Mouse (Mus musculus) adrenal gland, adult 8-10 months (tissue): ENCODE measurements around the gene Padi6. TPM values are rescaled to one million over a fixed set of nuclear protein-coding genes. Genes with fewer than 3 reads are reported as not detected.

Source experiments
- DNase-seq: peaks from one replicate; pipeline ENCODE4 v3.0.0; 2022
- total RNA-seq, 4 experiments: library from RNA; stranded (reverse); gene quantifications; 2 replicates each; pipeline ENCODE4 v1.2.4; 2022

Gene Padi6
- total RNA-seq, 4 experiments from 2014 or later, result not detected

DNA sequence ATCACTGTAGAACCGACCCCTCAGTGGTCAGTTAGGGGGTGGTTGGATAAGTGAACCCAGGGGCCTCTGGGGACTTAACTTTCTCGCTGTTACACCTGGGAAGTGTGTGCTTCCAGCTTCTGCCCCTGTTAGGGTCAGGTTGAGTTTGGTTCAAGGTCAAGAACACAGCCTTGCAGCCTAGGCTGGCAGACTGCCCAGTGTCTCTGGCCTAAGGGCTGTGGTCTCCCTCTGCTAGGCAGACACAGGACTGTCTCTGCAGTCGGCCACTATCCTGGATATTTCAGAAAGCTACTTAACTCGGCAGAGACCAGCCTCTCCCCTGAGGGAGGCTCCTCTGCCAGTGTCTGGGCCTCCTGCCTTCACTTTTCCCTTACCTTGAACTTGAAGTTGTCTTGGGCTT, 38.3 kb downstream of the Padi6 start:
- no peak for DNase-seq

DNA sequence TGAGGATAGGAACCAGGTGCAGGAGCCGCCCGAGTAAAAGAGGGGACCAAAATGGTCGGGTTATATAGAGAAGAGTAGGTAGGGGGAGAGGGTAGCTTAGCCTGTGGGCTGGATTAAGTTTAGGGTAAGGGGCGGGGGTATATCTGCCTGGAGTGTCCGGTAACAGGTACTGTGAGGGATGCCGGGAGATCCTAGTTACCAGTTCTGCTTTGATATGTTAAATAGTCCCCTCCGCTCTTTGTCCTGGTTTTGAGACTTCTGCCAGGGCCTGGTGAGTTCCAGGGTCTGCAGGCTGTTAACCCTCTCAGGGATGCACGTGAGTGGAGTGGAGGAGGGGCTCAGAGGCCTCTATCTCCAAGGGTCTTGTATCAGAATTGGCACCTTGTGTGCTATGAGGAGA, 38.8 kb downstream of the Padi6 start:
- no peak for DNase-seq

DNA sequence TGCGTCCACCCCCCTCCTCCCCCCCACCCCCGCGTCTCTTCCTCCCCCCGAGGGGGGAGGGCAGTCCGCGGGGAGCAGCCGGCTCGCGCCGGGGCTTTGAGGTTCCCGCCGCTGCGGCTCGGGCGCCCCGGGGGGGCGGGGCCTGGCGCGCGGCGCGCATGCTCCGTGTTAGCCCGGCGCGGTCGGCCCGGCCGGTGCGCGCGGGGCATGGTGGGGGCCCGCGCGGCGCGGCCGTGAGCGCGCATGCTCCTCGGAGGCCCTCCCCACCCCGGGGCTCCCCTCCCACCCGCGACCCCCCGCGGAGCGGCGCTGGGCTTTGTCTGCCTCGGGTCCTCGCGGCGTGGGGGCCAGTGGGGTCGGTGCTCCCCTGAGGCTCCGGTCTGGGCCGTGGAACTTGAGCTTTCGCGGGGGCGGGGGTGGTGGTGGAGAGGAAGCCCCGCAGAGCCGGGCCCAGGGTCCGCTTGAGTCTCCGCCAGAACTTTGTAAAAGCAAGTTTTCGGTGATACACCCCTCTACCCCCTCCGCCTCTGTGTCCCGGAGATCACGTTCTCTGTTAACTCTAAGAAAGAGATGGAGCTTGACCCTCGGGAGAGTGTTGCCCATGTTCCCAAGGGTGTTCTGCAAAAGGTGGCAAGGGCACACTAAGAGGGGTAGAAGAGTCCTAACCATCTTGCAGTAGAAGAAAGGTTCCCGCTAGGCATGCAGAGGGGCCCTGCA, 39.7 kb downstream of the Padi6 start:
- peak; percentile 71 for DNase-seq

DNA sequence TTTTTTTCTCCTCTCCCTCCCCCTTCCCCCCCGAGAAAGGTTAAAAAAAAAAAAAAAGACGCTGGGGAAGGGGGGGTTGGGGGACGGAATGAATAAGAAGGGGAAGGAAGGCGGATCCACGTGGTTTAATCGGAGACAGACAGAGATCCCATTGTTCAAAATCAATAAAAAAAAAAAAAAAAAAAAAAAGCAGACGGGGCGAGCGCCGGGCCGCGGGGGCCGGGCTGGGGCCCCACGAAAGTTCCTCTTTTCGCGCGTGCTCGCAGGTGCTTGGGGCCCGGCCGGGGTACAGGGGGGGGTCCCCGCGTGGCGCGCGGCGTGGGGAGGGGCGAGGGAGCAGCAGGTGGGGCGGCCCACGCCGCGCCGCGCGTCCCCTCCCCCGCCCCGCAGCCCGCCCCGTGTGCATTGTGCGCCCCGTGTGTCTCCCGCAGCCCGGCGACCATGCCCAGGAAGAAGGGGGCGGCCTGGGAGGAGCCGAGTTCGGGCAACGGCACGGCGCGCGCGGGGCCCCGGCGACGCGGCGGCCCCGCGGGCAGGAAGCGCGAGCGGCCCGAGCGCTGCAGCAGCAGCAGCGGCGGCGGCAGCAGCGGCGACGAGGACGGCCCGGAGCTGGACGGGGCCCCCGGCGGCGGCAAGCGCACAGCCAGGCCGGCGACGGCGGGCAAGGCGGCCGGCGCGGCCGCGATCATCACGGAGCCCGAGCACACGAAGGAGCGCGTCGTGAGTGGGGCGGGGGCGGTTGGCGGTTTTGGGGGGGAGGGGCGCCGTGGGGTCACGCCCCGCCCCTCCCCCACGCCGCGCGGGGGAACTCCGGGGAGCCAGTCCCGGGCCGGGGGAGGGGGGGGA, 40.5 kb downstream of the Padi6 start:
- DNase-seq, result no peak

DNA sequence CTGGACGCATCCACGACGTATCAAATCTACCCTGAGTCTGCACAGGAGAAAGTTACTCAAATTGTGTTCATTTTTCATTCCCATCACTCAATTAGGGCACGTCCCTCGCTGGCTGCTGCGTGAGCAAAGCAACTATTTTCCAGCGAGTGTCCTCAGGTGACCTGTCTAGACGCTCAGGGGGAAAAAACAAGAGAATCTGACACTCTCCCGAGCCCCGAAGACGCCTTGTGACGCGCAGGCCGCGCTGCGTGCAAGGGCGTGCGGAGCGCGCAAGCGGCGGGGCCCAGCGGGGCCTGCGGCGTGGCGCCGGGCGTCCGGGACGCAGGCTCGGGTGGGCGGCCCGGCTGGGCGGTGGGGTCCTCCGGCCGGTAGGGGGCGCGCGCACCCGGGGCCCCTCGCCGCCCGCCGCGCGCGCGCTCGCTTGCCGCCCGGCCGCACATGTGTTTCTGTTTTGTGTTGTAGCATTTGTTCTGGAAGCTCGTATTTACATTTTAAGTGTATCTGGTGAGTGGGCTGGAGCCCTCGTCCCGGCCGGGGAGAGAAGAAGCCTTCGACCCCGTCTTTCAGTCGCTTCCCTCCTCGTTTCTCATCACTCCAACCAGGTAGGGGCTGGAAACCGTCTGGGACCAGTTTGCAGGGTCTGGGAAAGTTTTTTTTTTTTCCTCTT, 41.3 kb downstream of the Padi6 start:
- peak; percentile 57 for DNase-seq

DNA sequence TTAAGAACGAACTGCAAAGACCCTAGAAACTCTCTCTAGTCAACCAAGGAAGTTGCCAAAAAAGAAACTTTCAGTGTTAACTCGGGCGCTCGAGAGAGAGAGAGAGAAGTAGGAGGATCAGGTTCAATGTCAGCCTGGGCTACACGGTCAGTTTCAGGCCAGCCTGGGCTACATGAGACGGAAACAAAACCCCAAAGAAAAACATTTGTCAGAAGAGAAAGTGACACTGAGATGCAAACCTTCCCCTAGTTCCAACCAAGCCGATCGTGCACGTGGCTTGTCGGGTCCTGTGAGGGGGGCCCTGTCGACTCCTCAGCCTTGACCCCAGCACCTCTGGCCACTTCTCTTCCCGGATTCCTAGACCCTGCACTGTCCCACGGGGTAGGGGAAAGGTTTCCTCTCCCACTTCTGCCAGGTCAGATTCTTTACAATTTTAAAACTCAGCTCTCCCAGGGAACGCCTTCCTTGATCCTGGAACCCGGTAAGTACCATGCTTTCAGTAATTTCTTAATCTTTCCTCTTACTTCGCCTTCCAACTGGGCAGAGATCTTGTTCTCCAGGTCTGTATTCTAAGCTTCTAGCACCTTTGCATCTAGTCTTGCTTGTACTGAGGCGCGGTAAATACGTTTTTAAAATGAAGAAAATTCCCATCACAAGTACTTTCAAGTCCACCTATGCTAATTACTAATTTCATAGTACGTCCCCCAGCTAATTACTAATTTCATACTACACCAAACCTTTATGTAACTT, 42.0 kb downstream of the Padi6 start, which contains the start of gene Rcc2:
TSS of gene Rcc2 (plus strand) at position 273 of the 750 bp plus-strand sequence.
- no peak for DNase-seq

DNA sequence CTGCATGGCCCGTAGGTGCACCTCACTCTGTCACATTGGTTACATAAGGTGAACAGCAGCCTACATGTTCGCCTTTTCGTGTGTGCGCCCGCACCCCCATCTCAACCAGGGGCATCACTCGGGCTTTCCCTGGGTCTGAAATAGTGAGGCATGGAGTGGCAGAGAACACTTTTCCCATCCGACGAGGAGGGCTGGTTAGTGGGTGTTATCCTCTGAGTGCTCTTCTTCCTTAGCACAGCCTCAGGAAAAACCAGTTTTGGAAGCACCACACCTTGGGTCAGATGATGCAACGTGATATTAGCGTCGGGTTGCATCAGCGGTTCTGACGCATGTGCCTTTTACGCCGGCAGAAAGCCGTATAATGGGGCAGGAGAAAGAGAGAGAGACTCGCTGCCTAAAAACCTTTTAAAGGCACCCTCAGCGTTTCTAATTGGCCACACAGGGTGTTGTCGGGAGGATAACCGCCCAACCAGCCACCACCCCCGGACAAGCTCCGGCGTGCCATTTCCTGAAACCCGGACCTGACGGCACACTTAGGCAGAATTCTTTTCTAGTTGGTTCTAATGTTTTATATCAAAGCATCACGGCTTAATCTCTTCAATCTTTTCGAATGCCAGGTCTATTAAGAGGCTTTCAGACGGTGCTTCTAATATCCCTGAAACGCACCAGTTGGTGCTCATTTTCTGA, 42.9 kb downstream of the Padi6 start:
- peak; percentile 67 for DNase-seq

DNA sequence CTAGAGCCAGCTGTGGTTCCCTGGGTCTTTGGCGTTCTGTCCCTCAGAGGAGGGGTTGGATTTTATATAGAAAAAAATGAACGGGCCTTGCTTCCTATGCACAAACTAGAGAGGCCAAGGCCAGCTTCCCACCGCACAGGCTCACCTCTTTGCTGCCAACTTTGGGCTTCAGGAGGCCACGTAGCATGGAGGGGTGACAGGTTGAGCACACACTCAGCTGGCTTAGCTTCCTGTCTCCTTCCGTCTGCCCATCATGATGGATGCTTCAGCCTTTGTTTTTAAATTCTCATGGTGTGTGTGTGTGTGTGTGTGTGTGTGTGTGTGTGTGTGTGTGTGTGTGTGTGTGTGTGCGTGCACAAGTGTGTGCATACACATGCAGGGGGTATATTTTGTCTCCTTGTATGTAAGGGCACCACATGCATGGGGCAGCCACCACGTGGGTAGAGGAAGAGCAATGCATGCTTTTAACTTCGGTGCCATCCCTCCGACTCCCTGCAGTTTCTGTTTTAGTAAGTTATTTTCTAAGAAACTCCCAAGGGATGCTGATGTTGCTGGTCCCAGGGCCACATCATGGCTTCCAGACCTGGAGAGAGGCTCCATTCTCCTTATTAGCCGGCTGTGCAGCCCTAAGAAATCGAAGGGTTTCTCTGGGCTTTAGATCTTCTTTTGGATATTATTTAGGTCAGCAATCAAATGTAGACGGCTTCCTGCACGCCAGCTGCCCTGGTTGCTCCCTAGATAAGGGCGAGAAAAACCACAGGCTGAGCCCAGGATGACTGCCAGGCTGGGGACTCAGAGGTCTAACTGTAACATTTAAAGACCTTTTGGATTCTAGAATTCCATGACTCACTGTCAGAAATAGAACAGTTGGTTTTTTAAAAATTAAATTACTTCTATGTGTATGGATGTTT, 46.5 kb downstream of the Padi6 start:
- DNase-seq, result no peak

DNA sequence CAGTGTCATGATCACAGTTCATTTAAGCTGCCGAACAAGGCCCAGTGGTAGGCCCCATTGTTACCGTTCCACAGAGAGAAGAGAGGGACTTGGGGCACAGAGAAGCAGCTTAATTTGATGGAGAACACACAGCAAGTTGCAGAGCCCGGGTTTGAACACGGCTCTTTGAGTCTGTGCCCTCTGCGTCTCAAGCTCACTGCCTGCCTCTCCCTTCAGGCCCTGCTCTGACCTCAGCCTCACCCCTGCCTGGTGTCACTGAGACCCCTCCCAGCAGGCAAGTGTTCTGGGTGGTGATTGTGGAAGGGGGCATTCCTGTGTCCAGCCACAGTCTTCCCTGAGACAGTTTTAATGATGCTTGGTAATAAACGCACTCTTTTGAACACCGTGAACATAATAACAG, 47.3 kb downstream of the Padi6 start:
- no peak for DNase-seq

DNA sequence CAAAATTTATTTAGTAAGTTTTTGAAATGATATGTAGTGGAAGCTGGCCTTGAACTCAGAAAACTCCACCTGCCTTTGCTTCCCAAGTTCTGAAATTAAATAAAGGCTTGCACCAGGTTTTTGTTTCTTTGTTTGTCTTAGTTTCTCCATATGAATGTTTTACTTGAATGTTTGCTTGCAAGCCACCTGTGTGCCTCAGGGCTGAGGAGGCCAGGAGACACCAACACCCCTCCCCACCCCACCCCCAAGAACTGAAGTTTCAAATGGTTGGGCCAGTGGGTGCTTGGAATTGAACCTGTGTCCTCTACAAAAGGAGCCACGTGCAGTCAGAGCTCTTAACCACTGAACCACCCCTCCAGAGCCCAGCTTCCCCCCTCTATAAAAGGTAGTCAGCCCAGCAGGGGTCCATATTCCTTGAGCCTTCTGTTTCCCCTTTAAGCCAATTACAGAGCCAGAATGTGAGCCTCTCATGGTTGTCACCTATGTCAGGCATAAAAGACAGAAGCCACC, 47.8 kb downstream of the Padi6 start:
- no peak for DNase-seq

DNA sequence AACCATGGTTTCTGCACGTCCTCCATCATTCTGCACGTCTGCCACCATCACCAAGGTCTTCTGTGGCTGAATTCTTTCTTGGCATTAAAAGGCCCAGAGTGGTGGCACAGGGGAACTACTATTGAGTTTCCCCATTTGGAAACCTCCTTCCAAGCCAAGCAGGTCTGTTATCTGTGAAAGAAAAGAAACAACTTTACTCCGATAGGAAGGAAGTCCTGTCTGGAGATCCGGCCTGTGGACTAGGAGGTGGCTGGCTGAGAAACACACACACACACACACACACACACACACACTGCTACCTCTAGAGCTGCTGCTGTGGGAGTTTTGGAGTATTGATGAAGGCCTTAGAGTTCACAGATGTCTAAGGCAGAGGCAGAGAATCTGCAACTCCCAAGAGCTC, 48.9 kb downstream of the Padi6 start:
- DNase-seq, result no peak

DNA sequence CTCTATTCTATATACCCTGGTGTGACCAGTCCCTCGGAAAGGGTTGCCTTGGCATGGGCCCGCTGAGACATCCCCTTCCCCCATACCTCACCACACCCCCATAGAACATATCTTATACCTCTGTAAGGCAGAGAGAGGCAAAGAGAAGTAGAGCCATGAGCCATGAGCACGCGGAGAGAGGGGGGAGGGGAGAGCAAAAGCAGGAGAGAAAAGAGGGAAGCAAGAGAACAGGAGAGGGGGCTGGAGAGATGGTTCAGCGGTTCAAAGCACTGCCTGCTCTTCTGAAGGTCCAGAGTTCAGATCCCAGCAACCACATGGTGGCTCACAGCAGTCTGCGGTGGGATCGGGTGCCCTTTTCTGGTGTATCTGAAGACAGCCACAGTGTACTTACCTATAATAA, 51.0 kb downstream of the Padi6 start:
- DNase-seq, result no peak

DNA sequence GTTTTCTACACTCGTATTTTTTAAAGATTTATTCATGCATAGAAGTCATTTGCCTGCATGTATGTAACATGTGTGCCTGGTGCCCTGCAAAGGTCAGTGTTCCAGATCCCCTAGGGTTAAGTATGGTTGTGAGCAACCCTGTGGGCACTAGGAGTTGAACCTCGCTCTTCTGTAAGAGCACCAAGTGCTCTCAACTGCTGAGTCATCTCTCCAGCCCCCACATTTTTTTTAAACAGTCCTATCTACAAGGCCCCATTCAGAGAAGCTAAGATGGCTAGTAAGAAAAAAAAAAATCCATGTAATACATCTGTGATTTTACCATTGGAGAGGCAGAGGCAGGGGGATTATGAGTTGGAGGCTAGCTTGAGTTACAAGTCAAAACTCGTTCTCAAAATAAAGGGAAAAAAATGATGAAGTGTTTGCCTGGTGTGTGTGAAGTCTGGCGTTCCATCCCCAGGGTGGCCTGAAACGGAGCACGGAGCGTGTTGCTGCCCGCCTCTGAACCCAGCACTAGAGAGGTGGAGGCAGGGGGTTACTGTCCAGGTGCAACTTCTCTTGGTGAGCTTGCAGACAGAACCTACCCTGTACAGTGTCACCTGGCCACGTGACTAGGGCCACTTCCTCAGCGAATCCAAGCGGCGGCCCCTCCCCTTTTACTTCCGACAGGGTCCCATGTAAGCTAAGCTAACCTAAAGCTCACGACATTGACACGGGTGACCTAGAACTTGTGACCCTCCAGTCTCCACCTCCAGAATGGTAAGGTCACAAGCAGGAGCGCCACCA, 52.4 kb downstream of the Padi6 start:
- DNase-seq, result no peak

DNA sequence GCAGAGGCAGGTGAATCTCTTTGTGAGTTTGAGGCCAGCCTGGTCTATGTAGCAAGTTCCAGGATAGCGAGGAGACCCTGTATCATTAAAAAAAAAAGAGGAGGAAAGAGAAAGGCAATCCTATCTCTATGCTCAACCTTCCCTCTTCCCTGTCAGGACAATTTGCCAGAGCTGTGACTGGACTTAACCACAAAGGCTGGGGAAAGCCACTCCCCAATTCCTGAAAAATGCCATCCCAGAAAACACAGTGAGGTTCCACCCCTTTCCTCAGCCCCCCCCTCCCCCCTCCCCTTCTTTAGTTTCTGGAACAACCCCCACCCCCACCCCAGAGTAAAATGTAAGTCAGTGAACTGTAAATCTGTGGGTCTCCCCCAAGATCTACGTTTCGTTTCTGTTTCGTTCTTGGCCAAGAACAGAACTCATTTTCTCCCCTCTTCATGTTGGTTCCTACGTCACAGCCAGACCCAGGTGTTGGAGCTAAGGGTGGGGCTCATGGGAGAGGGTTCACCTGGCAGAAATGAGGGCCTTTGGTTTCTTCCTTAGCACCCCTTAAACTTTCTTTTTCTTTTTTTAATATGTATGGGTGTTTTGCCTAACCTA, 53.5 kb downstream of the Padi6 start:
- no peak for DNase-seq

DNA sequence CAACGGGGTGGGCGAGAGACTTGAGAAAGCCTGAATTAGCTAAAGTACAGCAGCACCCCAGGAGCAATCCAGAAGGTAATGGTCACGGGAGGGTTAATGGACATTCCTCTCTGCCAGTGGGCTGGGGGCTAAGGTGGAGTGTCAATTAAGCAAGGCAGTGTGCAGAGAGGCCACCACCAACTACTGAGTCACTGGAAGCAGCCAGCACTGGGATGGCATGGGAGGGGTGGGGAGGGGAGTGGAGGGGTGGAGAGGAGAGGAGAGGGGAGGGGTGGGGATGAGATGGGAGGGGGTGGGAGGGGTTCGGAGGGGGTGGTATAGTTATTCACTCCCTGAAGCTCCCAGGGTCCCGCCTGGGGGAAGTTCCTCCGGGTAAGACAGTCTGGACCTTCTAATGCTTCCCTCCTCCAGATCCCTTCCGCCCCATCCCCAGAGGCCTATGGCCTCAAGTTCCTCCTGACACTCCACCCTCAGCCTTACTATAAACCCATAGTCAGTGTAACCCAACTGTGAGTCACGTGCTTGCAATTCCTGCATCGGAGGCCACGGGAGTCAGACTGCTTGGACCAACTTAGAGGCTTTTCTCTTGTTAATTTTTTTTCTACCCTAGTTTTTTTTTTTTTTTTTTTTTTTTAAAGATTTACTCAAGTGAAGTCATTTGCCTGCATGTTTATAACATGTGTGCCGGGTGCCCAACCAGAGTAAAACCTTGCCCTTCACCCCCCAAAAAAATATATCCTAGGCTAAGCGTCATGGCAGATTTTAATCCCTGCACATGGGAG, 54.2 kb downstream of the Padi6 start:
- DNase-seq, result no peak

DNA sequence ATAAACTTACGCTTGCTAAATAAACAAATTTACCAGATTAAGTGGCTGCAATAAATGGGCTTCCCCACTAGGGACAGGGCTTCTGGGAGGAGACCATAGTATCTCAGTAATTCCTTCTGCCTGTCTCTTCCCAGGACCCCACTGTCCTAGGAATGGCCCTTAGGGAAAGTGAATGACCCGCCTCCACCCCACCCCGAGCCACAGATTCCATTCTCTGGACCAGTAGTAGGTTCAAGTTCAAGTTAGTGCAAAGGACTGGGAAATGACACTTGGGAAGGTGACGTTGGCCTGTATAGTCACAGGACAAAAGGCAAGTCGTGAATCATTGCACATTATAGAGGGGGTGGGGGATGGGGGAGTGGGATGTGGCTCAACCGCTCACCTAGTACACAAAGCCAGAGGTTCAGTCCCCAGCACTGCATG, 57.6 kb downstream of the Padi6 start:
- no peak for DNase-seq

DNA sequence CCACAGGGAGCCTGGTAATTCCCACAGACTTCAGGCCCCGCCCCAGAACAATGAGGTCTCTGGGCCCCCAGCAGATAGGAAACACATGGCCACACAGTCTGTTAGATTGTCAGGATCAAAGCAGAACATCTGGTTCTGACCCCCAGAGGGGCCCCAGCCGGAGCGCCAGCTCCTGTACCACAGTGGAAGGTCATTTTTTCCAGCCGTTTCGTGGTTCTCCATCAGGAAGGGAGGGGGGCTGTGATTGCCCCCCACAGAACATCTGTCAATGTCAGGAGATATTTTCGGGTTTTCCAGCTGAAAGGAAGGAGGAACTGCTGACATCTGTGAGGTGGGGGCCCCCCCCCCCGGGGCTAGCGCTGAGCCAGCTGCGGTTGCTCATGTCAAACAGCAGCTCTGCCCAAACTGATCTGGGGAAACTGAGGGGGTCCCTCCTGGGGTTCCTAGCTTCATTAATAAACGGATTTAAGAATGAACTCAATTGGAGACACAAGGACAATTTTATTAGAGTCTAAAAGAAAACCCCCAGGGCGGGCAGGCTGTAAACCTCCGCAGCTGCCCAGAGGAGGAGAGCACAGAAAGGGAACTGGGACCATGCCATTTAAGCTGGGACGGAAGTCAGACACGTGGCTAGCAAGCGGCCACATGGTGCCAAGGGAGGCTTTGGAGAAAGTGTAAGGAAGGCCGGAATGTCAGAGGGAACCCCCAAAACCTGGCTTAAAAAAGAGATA, 58.1 kb downstream of the Padi6 start:
- no peak for DNase-seq

DNA sequence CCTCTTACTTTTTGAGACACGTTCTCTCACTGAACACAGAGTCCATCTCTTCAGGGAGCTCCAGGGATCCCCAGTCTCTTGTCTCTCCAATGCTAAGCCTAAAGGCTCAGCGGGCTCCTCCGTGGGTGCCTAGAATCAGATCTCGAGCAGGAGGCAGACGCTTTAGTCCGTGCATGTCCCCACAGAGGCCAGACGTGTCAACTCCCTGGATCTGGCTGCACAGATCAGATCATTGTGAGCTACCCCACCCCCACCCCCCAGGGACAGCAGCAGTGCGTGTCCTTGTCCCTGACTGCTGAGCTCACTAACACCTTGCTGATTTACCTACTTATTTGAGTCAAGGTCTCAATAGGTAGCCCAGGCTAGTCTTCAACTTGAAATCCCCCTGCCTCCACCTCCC, 58.8 kb downstream of the Padi6 start:
- DNase-seq, result no peak
